Mouse (Mus musculus): ENCODE measurements at regions not wholly inside any gene's neighbourhood (a gene's known extent, or its start where the extent isn't known, plus 50 kb on each side); places are given as distances from the start of the nearest gene placed in this dataset.

DNA sequence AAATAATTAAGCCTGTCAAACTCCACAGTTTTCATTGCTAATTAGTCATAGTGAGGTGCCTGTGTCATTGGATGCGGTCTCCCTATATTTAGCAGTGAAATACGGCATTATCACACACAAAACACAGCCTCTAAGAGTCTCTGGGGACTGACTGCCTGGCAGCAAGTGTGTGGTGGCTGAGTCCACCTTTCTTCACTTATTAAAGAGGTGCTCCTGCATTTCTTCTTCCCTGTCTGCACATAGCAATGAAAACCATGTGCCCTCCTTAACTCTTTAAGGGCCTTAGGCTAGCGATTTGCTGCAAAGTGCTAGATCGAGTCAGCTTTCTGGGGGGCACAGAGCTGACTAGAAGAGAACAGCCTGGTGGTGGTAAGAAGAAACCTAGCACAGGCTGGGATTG, 799.8 kb downstream of the Kcna4 start:
- Histone ChIP-seq H3K27me3 (ENCODE audit: control insufficient read depth, insufficient read depth, insufficient read length) (no peaks in the 10 kb centered on the region), H3ac (ENCODE audit: control insufficient read depth, insufficient read length, low read depth) (no peak overlapping the region), H3K79me3 (ENCODE audit: low read depth) (no peaks in the 10 kb centered on the region), H3K79me2 (ENCODE audit: control insufficient read depth, insufficient read depth) (no peaks in the 10 kb centered on the region), H3K4me3 (ENCODE audit: insufficient read depth, poor library complexity, severe bottlenecking) (no peak overlapping the region), H3K36me3 (ENCODE audit: control insufficient read depth, insufficient read depth) (no peaks in the 10 kb centered on the region)
- TF ChIP-seq USF1 (IDR thresholded peaks at IDR 0.05; ENCODE audit: low read depth): no peak
- TF ChIP-seq CEBPB (IDR thresholded peaks at IDR 0.05; ENCODE audit: low read depth): no peak
- no peak for TF ChIP-seq FOSL1 (IDR thresholded peaks at IDR 0.05; ENCODE audit: insufficient read depth, low read length, poor library complexity, severe bottlenecking)
- TF ChIP-seq MYOD1 (IDR thresholded peaks at IDR 0.05; ENCODE audit: control insufficient read depth, insufficient read length, low read depth): no peak
- no peak for TF ChIP-seq MYOG (IDR thresholded peaks at IDR 0.05; ENCODE audit: control insufficient read depth, extremely low read depth, insufficient read length)
- no peak for TF ChIP-seq CTCF (IDR thresholded peaks at IDR 0.05; ENCODE audit: control insufficient read depth, insufficient read depth, insufficient read length)
- no peak for TF ChIP-seq MAX (IDR thresholded peaks at IDR 0.05)

DNA sequence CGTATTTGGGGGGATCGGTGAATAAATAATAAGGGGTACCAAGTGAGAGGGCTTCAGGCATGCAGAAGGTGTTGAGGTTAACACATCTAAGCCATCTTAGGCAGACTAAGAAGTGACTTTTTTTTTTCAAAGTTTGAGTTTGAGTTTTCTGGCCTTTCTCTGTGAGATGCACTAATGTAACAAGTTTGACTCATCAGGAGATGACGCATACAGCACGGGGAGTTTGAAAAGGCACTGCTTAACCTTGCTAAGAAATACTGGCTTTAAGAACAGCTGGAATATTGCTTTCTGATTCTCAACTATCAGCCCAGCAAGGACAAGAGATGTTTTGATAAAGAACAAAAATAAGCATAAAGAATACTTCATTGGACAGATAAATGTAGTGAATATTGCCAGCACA, 806.6 kb downstream of the Kcna4 start:
- H3ac ChIP-seq (ENCODE audit: control insufficient read depth, insufficient read length, low read depth): no peak overlapping the region
- TF ChIP-seq MAX (IDR thresholded peaks at IDR 0.05) (no peak), FOSL1 (IDR thresholded peaks at IDR 0.05; ENCODE audit: insufficient read depth, low read length, poor library complexity, severe bottlenecking) (peak; percentile 45)
- H3K79me2 ChIP-seq (ENCODE audit: control insufficient read depth, insufficient read depth): no peaks in the 10 kb centered on the region
- no peak overlapping the region for H3K4me3 ChIP-seq (ENCODE audit: insufficient read depth, poor library complexity, severe bottlenecking)
- no peaks in the 10 kb centered on the region for H3K79me3 ChIP-seq (ENCODE audit: low read depth)
- no peaks in the 10 kb centered on the region for H3K27me3 ChIP-seq (ENCODE audit: control insufficient read depth, insufficient read depth, insufficient read length)
- H3K36me3 ChIP-seq (ENCODE audit: control insufficient read depth, insufficient read depth): no peaks in the 10 kb centered on the region

DNA sequence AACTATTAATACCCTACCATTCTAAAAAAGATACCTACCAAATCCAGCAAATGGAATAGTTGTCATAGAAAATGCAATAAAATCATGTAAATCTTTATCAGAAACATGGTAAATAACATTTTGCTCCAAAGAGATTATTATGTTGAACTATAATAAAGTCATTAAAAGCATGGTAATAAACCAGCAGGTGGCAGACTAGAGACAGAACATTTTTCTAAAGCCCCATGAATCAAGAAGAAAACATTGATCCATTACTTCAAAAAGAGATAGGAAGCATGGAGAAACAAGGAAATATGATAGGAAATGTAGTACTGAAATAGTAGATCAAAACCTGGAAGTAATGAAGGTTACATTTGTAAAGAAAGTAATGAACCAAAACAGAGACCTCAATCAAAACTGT, 819.7 kb downstream of the Kcna4 start:
- no peaks in the 10 kb centered on the region for H3K36me3 ChIP-seq (ENCODE audit: control insufficient read depth, insufficient read depth)
- TF ChIP-seq FOSL1 (IDR thresholded peaks at IDR 0.05; ENCODE audit: insufficient read depth, low read length, poor library complexity, severe bottlenecking) (no peak), CEBPB (IDR thresholded peaks at IDR 0.05; ENCODE audit: low read depth) (no peak), USF1 (IDR thresholded peaks at IDR 0.05; ENCODE audit: low read depth) (no peak), MAX (IDR thresholded peaks at IDR 0.05) (no peak), MYOD1 (IDR thresholded peaks at IDR 0.05; ENCODE audit: control insufficient read depth, insufficient read length, low read depth) (no peak), CTCF (IDR thresholded peaks at IDR 0.05; ENCODE audit: control insufficient read depth, insufficient read depth, insufficient read length) (no peak), MYOG (IDR thresholded peaks at IDR 0.05; ENCODE audit: control insufficient read depth, extremely low read depth, insufficient read length) (no peak)

DNA sequence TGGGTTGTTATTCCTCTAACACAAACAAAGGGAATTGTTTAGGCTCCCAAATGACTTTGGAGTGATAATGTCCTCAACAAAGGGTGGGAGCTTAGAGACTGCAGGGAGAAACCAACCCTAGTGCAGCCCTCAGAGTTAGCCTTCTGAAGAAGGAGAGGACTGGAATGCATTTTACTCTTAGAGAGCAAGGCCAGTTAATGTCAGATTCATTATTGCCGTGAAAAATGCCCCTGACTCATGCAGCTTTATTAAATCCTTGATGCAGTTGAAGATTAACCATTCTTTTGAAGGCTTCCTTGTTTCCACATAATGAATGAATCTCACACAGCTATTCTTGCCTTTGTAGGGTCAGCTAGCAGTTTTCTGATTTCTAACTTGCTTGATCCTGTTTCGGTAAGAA, 855.3 kb downstream of the Kcna4 start:
- H3K36me3 ChIP-seq (ENCODE audit: control insufficient read depth, insufficient read depth): no peaks in the 10 kb centered on the region
- no peaks in the 10 kb centered on the region for H3K27me3 ChIP-seq (ENCODE audit: control insufficient read depth, insufficient read depth, insufficient read length)
- H3ac ChIP-seq (ENCODE audit: control insufficient read depth, insufficient read length, low read depth): no peak overlapping the region
- no peaks in the 10 kb centered on the region for H3K79me2 ChIP-seq (ENCODE audit: control insufficient read depth, insufficient read depth)
- no peak overlapping the region for H3K4me3 ChIP-seq (ENCODE audit: insufficient read depth, poor library complexity, severe bottlenecking)
- TF ChIP-seq CEBPB (IDR thresholded peaks at IDR 0.05; ENCODE audit: low read depth) (no peak), MYOD1 (IDR thresholded peaks at IDR 0.05; ENCODE audit: control insufficient read depth, insufficient read length, low read depth) (no peak), FOSL1 (IDR thresholded peaks at IDR 0.05; ENCODE audit: insufficient read depth, low read length, poor library complexity, severe bottlenecking) (no peak), USF1 (IDR thresholded peaks at IDR 0.05; ENCODE audit: low read depth) (no peak), CTCF (IDR thresholded peaks at IDR 0.05; ENCODE audit: control insufficient read depth, insufficient read depth, insufficient read length) (no peak), MYOG (IDR thresholded peaks at IDR 0.05; ENCODE audit: control insufficient read depth, extremely low read depth, insufficient read length) (no peak), MAX (IDR thresholded peaks at IDR 0.05) (no peak)
- no peaks in the 10 kb centered on the region for H3K79me3 ChIP-seq (ENCODE audit: low read depth)

More for the DNA sequence above, 819.7 kb downstream of the Kcna4 start:
- Histone ChIP-seq H3K27me3 (ENCODE audit: control insufficient read depth, insufficient read depth, insufficient read length) (no peaks in the 10 kb centered on the region), H3K4me3 (ENCODE audit: insufficient read depth, poor library complexity, severe bottlenecking) (no peak overlapping the region), H3K79me3 (ENCODE audit: low read depth) (no peaks in the 10 kb centered on the region), H3ac (ENCODE audit: control insufficient read depth, insufficient read length, low read depth) (no peak overlapping the region), H3K79me2 (ENCODE audit: control insufficient read depth, insufficient read depth) (no peaks in the 10 kb centered on the region)

DNA sequence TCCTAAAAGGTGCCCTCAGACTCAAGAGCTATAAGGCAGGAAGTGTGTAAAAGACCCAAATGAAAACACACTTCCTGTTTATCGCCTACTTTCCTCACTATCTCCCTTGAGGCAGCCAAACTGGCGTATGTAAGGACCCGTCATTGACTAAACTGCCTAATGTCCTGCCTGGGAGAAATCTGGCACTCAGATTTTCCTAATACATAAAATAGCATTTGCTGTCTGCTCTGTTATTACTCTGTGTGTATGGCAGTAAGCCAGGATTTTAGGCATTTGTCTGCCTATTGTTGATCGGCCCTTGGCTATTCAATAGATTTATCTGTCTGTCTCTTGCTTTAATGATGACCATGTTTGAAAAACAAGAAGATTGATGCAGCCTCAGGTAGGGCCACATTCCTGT, 857.8 kb downstream of the Kcna4 start:
- H3K27me3 ChIP-seq (ENCODE audit: control insufficient read depth, insufficient read depth, insufficient read length): no peaks in the 10 kb centered on the region
- H3K79me3 ChIP-seq (ENCODE audit: low read depth): no peaks in the 10 kb centered on the region
- TF ChIP-seq USF1 (IDR thresholded peaks at IDR 0.05; ENCODE audit: low read depth): no peak
- no peak for TF ChIP-seq MAX (IDR thresholded peaks at IDR 0.05)
- TF ChIP-seq CEBPB (IDR thresholded peaks at IDR 0.05; ENCODE audit: low read depth): no peak
- no peak for TF ChIP-seq MYOD1 (IDR thresholded peaks at IDR 0.05; ENCODE audit: control insufficient read depth, insufficient read length, low read depth)
- H3K79me2 ChIP-seq (ENCODE audit: control insufficient read depth, insufficient read depth): no peaks in the 10 kb centered on the region
- H3K36me3 ChIP-seq (ENCODE audit: control insufficient read depth, insufficient read depth): no peaks in the 10 kb centered on the region
- H3K4me3 ChIP-seq (ENCODE audit: insufficient read depth, poor library complexity, severe bottlenecking): no peak overlapping the region
- H3ac ChIP-seq (ENCODE audit: control insufficient read depth, insufficient read length, low read depth): no peak overlapping the region

GRCm38 (mm10) chr2:108156189-108156588, 865.8 kb downstream of the Kcna4 start:
- Histone ChIP-seq H3ac (ENCODE audit: control insufficient read depth, insufficient read length, low read depth) (no peak overlapping the region), H3K36me3 (ENCODE audit: control insufficient read depth, insufficient read depth) (no peaks in the 10 kb centered on the region), H3K27me3 (ENCODE audit: control insufficient read depth, insufficient read depth, insufficient read length) (no peaks in the 10 kb centered on the region), H3K4me3 (ENCODE audit: insufficient read depth, poor library complexity, severe bottlenecking) (no peak overlapping the region), H3K79me2 (ENCODE audit: control insufficient read depth, insufficient read depth) (no peaks in the 10 kb centered on the region), H3K79me3 (ENCODE audit: low read depth) (no peaks in the 10 kb centered on the region)
- TF ChIP-seq CEBPB (IDR thresholded peaks at IDR 0.05; ENCODE audit: low read depth): no peak
- no peak for TF ChIP-seq MYOG (IDR thresholded peaks at IDR 0.05; ENCODE audit: control insufficient read depth, extremely low read depth, insufficient read length)
- no peak for TF ChIP-seq MAX (IDR thresholded peaks at IDR 0.05)
- peak; percentile 79 for TF ChIP-seq MYOD1 (IDR thresholded peaks at IDR 0.05; ENCODE audit: control insufficient read depth, insufficient read length, low read depth)
- no peak for TF ChIP-seq FOSL1 (IDR thresholded peaks at IDR 0.05; ENCODE audit: insufficient read depth, low read length, poor library complexity, severe bottlenecking)
- no peak for TF ChIP-seq CTCF (IDR thresholded peaks at IDR 0.05; ENCODE audit: control insufficient read depth, insufficient read depth, insufficient read length)
